Mouse (Mus musculus): Measurements from ENCODE around the gene Chit1. TPM values are rescaled to one million over a fixed set of nuclear protein-coding genes. Genes with fewer than 3 reads are reported as not detected.
A peak's percentile ranks its signal among the peaks of the same experiment; 100 is the strongest.

Gene Chit1
- polyA plus RNA-seq, 1 experiment from 2014 or later: 0.49 TPM

DNA sequence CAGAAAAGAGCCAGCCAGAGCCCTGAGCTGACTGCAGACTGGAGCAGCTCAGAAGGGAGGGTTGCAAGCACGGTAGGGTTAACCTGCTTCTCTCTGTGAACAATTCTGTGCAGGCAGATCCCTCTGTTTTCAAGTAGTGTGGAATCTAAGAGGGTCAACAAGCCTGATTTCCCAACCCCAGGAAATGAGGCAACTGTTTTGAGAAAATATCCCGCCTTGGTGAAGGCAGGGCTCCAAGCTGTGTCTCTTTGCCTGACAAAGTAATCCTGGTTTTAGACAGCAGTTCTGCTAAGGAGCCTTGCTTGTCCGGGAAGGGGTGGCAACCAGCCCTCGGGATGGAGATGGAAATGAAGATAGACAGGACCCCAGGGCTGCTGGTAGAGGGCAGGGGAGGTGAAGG, 53.4 kb downstream of the Chit1 start:
- 0 out of 2 replicates have a peak, but pooled peaks cover 3% of the 10 kb centered on the region for H3K27me3 ChIP-seq (replicated peaks)
- WGBS: 65% methylated on average over 4 of the region's 4 CpGs
- no peak overlapping the region for H3K4me2 ChIP-seq
- H3K4me1 ChIP-seq (replicated peaks): peaks cover 15% of the 10 kb centered on the region
- no peak overlapping the region for H3K4me3 ChIP-seq
- no peaks in the 10 kb centered on the region for H3K36me3 ChIP-seq
- H3K9ac ChIP-seq: no peak overlapping the region
- no peak for ATAC-seq (ENCODE audit: insufficient number of reproducible peaks, low FRiP score)
- H3K27ac ChIP-seq (ENCODE audit: poor library complexity, severe bottlenecking): no peak overlapping the region
- H3K9me3 ChIP-seq (replicated peaks): no peaks in the 10 kb centered on the region

DNA sequence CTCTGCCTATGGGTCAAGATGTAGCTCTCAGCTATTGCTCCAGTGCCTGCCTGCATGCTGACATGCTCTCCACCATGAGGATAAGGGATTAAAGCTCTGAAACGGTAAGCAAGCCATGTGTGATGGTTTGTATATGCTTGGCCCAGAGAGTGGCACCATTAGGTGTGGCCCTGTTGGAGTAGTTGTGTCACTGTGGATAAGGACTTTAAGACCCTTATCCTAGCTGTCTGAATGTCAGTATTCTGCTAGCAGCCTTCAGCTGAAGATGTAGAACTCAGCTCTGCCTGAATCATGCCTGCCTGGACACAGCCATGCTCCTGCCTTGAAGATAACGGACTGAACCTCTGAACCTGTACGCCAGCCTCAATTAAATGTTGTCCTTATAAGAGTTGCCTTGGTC, 55.5 kb downstream of the Chit1 start:
- no peak for ATAC-seq (ENCODE audit: insufficient number of reproducible peaks, low FRiP score)
- WGBS: 95% methylated on average over 3 of the region's 3 CpGs
- Histone ChIP-seq H3K9ac (no peak overlapping the region), H3K36me3 (no peaks in the 10 kb centered on the region), H3K4me2 (no peak overlapping the region), H3K4me3 (no peak overlapping the region), H3K4me1 (replicated peaks) (peaks cover 15% of the 10 kb centered on the region), H3K9me3 (replicated peaks) (no peaks in the 10 kb centered on the region), H3K27ac (ENCODE audit: poor library complexity, severe bottlenecking) (no peak overlapping the region), H3K27me3 (replicated peaks) (0 out of 2 replicates have a peak, but pooled peaks cover 3% of the 10 kb centered on the region)

DNA sequence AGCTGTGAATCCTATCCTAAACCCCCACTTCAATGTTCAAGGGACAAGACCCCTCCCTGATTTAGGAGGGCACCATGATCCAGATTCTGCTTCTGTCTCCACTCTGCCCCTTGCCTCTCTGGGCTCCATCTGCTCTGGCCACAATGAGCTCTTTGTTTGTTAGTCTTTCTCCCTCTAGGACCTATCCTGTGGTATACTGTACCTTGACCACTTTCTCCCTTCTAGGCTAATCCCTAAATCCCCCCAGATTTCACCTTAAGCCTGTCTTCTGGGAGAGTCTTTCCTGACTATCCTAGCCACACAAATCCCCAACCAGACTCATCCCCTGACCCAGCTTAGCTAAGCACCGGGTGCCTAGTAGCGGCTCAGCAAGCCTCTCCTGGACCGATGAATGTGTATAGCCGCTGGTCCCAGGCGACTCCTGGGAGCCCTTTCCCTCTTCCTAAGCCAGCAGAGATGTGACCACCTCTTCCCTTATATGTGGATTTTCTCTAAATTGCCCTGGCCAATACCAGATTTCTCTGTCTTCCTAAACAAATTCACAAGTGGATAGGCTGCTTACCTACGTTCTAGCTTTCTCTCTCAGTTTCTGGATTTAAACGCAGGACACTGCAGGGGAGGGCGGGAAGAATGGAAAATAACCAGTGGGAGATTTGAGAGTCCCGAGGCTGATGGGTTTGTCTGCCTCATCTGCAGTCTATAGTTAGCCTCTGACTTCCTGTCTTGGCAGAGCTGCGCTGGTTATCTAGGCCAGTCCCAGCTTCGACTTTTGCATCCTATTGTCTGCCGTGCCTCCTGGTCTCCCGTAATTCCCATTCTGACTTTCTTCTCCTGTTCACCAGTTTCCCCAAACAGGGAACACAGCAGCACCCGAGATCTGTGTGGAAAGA, 56.6 kb downstream of the Chit1 start:
- 38% methylated on average over 14 of the region's 14 CpGs for WGBS
- ATAC-seq (ENCODE audit: insufficient number of reproducible peaks, low FRiP score): peak; percentile 69; the same call in 1 of the 2 replicates
- Histone ChIP-seq H3K4me1 (replicated peaks) (peaks cover 15% of the 10 kb centered on the region), H3K27ac (ENCODE audit: poor library complexity, severe bottlenecking) (0 out of 2 replicates have a peak overlapping the region, but pooled peaks have one; percentile 10), H3K9me3 (replicated peaks) (no peaks in the 10 kb centered on the region), H3K4me2 (no peak overlapping the region; the same call in 1 of the 2 replicates), H3K27me3 (replicated peaks) (0 out of 2 replicates have a peak, but pooled peaks cover 3% of the 10 kb centered on the region), H3K36me3 (no peaks in the 10 kb centered on the region), H3K9ac (no peak overlapping the region), H3K4me3 (no peak overlapping the region)

DNA sequence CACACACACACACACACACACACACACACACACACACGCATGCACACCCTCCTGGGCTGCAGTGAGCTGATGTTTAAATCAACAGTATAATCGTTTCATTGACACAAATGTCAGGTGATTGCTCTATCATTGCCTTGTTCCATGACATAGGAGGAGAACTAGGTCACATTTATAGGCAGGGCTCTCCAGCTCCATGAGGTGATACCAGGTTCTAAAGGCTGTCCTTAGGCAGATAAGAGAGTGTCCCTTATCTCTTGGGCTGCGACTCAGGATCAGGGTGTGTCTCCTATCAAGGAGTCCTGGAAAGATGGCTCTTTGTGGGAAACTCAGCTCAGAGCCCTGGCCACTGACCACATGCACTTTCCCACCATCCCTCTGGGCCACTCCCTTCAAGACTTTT, 57.5 kb downstream of the Chit1 start:
- Histone ChIP-seq H3K9ac (no peak overlapping the region), H3K27ac (ENCODE audit: poor library complexity, severe bottlenecking) (no peak overlapping the region), H3K4me1 (replicated peaks) (peaks cover 15% of the 10 kb centered on the region), H3K27me3 (replicated peaks) (0 out of 2 replicates have a peak, but pooled peaks cover 3% of the 10 kb centered on the region), H3K4me2 (no peak overlapping the region), H3K36me3 (no peaks in the 10 kb centered on the region), H3K9me3 (replicated peaks) (no peaks in the 10 kb centered on the region), H3K4me3 (no peak overlapping the region)
- ATAC-seq (ENCODE audit: insufficient number of reproducible peaks, low FRiP score): no peak
- 48% methylated on average over 3 of the region's 3 CpGs for WGBS

DNA sequence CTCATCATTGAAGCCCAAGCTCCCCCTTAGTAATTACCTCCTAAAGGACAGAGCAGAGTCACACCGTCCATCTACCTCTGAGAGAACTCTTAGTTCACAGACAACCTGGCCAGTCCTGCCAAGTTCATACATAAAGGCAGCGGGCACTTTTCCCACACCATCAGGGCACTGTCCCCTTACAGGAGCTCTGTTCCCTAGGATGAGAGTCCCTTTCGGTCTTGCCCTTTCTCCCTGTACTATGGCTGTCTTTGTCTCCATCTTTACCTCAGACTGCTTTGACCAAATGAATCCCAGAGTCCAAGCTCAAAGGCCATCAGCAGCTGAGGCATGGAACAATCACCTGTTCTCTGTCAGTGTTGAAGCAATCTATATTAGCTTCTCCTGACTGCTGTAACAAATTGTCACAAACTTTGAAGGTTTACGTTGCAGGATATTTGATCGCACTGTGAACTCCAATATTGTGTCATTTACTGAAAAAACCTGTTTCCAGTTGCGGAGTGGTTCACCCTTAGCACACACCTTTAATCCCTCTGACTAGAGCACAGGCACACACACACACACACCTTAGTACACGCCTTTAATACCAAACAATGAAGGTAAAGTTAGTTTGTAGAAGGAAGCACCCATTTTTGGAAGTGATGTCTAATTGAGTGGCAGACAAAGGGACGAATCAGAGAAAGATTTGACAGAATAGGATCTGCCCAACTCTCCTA, 58.1 kb downstream of the Chit1 start:
- H3K4me1 ChIP-seq (replicated peaks): peaks cover 15% of the 10 kb centered on the region
- no peak overlapping the region for H3K4me2 ChIP-seq
- H3K27me3 ChIP-seq (replicated peaks): 0 out of 2 replicates have a peak, but pooled peaks cover 3% of the 10 kb centered on the region
- H3K9me3 ChIP-seq (replicated peaks): no peaks in the 10 kb centered on the region
- H3K9ac ChIP-seq: no peak overlapping the region
- no peak overlapping the region for H3K4me3 ChIP-seq
- no peak for ATAC-seq (ENCODE audit: insufficient number of reproducible peaks, low FRiP score)
- H3K27ac ChIP-seq (ENCODE audit: poor library complexity, severe bottlenecking): no peak overlapping the region
- no peaks in the 10 kb centered on the region for H3K36me3 ChIP-seq
- 85% methylated on average over 8 of the region's 8 CpGs for WGBS

DNA sequence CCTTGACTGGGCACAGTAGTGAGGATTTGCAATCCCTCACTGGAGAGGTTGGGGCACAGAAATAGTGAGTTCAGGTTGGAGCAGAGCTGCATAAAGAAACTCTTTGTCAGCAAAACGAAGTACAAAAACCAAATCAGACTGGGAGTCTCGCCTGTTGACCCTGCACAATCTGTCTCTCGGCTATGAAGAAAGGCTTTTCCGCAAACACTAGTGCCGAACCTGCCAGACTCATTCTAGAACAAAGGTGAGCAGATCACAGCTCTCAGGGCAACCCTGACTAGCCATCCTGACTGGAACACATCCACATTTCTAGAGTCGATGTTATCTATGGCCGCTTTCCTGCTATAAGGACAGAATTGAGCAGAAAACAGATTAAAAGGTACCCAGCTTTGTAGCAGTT, 62.0 kb downstream of the Chit1 start:
- Histone ChIP-seq H3K9me3 (replicated peaks) (no peaks in the 10 kb centered on the region), H3K9ac (no peak overlapping the region), H3K36me3 (no peaks in the 10 kb centered on the region), H3K27ac (ENCODE audit: poor library complexity, severe bottlenecking) (no peak overlapping the region), H3K4me2 (no peak overlapping the region), H3K27me3 (replicated peaks) (no peaks in the 10 kb centered on the region), H3K4me3 (no peak overlapping the region), H3K4me1 (replicated peaks) (peaks cover 7% of the 10 kb centered on the region)
- WGBS: 67% methylated on average over 7 of the region's 7 CpGs
- no peak for ATAC-seq (ENCODE audit: insufficient number of reproducible peaks, low FRiP score)

DNA sequence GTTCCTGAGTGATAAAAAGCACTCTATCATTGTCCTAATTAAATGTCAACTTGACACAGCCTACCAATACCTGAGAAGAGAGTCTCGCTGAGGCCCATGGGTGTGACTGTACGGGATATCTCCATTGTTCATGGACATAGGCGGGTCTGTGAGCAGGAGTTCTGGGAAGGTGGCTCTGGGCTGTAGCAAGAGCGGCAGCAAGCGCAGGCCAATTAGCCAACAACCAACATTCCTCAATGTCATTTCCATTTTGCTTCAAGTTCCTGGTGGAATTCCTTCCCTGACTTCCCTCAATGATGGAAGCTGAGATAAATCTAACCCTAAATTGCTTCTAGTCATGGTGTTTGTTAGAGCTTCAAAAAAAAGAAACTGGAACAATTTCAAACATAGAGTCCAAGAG, 66.9 kb downstream of the Chit1 start:
- H3K36me3 ChIP-seq: no peaks in the 10 kb centered on the region
- no peak overlapping the region for H3K9ac ChIP-seq
- H3K4me3 ChIP-seq: no peak overlapping the region
- peaks cover 11% of the 10 kb centered on the region for H3K4me1 ChIP-seq (replicated peaks)
- H3K4me2 ChIP-seq: no peak overlapping the region
- 82% methylated on average over 5 of the region's 5 CpGs for WGBS
- H3K27ac ChIP-seq (ENCODE audit: poor library complexity, severe bottlenecking): no peak overlapping the region
- H3K27me3 ChIP-seq (replicated peaks): no peaks in the 10 kb centered on the region
- no peak for ATAC-seq (ENCODE audit: insufficient number of reproducible peaks, low FRiP score)
- H3K9me3 ChIP-seq (replicated peaks): no peaks in the 10 kb centered on the region

DNA sequence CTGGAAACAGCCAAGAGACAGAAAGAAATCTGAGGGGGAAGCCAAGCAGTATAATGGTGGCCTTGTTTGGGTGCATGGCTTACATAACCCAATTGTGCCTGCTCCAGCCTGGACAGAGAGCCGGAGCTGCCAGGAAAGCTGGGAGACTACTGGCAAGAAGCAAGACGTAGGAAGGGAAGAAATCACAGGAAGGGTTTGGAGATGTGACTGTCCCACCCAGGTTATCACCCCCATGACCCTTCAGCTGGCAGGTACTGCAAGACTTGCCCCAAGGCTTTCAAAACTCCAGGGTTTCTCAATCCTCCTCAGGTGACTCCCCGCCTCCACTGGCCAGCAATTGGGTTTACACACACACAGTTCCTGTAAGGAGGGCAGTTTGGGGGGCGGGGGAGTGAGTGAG, 71.0 kb downstream of the Chit1 start, which contains the start of gene Chil1:
Gene Chil1 (plus strand): TSS at position 152 of the 400 bp plus-strand sequence.
- Histone ChIP-seq H3K4me3 (no peak within 1 kb of the TSS), H3K4me2 (no peak within 1 kb of the TSS), H3K27ac (ENCODE audit: poor library complexity, severe bottlenecking) (no peak within 1 kb of the TSS), H3K9ac (no peak within 1 kb of the TSS), H3K36me3 (no peaks in the 10 kb centered on the region), H3K4me1 (replicated peaks) (peaks cover 11% of the 10 kb centered on the region), H3K27me3 (replicated peaks) (peaks cover 8% of the 10 kb centered on the region; the same call in 1 of the 2 replicates), H3K9me3 (replicated peaks) (no peaks in the 10 kb centered on the region)
- WGBS: 65% methylated on average over 4 of the region's 4 CpGs
- no peak for ATAC-seq (ENCODE audit: insufficient number of reproducible peaks, low FRiP score)

DNA sequence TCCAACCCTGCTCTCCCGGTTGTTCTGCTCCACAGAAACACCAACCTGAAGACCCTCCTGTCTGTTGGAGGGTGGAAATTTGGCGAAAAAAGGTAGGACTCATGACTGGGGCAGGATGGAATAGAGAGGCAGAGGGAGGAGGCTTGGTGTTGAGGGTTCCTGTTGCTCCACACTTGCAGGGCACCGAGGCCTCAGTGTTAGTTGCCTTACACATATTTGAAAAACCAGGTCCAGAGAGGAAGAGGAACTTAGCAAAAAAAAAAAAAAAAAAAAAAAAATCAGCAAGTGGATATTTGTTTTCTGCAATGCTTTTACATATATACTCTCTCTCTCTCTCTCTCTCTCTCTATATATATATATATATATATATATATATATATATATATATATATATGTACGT, 73.0 kb downstream of the Chit1 start:
- Histone ChIP-seq H3K4me2 (no peak overlapping the region), H3K9me3 (replicated peaks) (no peaks in the 10 kb centered on the region), H3K9ac (no peak overlapping the region), H3K27ac (ENCODE audit: poor library complexity, severe bottlenecking) (no peak overlapping the region), H3K36me3 (no peaks in the 10 kb centered on the region), H3K4me1 (replicated peaks) (peaks cover 13% of the 10 kb centered on the region), H3K4me3 (no peak overlapping the region), H3K27me3 (replicated peaks) (peaks cover 8% of the 10 kb centered on the region; the same call in 1 of the 2 replicates)
- ATAC-seq (ENCODE audit: insufficient number of reproducible peaks, low FRiP score): no peak
- 74% methylated on average over 4 of the region's 4 CpGs for WGBS

DNA sequence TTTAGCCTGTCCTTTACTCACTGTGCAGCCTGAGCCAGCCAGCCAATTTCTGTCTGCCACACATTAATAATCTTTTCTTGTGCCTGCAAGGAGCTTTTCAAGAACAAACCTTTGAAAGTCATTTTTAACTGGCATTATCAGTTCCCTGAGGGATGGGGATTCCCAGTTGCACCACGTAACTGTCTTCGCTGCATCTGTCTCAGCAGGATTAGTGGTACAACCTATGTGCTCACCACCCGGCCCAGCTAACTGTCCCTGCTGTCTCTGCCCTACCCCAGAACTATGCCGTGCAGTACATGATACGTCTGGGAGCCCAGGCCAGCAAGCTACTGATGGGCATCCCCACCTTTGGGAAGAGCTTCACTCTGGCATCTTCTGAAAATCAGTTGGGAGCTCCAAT, 77.2 kb downstream of the Chit1 start:
- peaks cover 12% of the 10 kb centered on the region for H3K4me1 ChIP-seq (replicated peaks)
- H3K9me3 ChIP-seq (replicated peaks): no peaks in the 10 kb centered on the region
- no peak overlapping the region for H3K27ac ChIP-seq (ENCODE audit: poor library complexity, severe bottlenecking)
- no peak overlapping the region for H3K4me3 ChIP-seq
- no peaks in the 10 kb centered on the region for H3K36me3 ChIP-seq
- ATAC-seq (ENCODE audit: insufficient number of reproducible peaks, low FRiP score): no peak
- H3K9ac ChIP-seq: no peak overlapping the region
- H3K27me3 ChIP-seq (replicated peaks): peaks cover 22% of the 10 kb centered on the region
- WGBS: 79% methylated on average over 5 of the region's 5 CpGs
- no peak overlapping the region for H3K4me2 ChIP-seq
